Mouse (Mus musculus) liver, postnatal 0 days (tissue): ENCODE measurements around the gene Ipo9.

ENCODE experiments used
- CTCF ChIP-seq: sonication (generic); IDR thresholded peaks from 2 replicates; pipeline ENCODE4 v1.5.1; 2016; ENCODE audit warnings: antibody characterized with exemption, low read depth
- EP300 ChIP-seq: IDR thresholded peaks from 2 replicates; pipeline ENCODE4 v1.6.1; 2016; ENCODE audit warnings: antibody characterized with exemption, low read depth, mild to moderate bottlenecking

DNA sequence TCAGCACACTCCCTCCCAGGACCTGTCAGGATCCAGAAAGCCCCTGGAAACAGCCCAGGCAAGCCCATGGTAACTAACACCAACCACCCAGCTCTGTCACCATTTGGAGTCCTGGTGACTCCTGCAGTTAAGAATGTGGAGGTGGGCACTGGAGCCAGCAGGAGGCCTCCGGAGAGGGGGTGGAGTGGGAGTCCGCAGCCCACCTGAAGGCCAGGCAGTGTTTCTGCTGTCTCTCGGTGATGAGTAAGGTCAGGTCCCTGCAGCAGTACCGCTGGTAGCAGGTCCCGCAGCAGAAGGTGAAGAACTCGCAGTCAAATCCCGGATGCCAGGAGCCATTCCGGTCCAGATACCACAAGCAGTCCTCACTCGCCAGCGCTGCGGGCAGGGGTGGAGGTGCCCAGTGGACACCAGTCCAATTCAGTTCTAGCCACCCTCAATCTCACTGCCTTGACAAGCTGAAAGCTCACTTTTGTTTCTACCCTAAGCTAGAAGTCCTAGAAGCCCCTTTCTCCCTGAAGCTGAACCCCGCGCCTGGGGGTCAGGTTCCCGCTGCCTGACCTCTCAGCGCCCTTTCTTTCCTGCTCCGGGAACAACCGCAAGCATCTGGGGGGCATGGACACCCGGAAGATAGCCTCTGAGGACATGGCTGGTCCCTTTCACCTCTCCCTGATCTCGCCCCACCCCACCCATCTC is 56.0 kb downstream of the Ipo9 start:
- TF ChIP-seq CTCF = no peak
- no peak for TF ChIP-seq EP300
